Mouse (Mus musculus): ENCODE data around the gene Rbfox1. TPM values are rescaled to one million over a fixed set of nuclear protein-coding genes. Genes with fewer than 3 reads are reported as not detected.

The Rbfox1 gene
- total RNA-seq, 1 experiment from 2014 or later, result not detected

DNA sequence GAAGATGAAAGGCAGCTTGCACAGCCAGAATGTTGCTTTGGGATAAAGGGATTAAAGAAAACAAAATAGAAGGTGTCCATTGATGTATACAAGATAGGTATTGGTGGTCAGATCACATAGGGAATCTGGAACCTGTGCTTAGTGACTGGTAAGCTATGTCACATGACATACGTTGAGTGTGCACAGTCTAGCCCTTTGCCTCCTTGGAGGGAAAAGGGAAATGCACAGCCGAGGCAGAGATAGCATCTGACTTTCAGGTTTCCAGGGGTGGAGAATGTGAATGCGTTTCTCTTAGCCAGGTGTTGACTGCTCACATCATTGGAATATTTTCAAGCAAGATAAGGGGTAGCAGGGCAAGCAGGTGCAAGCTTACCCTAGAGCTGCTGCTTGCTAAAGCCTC is 1230.8 kb downstream of the Rbfox1 start:
- no peak for ATAC-seq (replicated peaks in 1 of 2; ENCODE audit: insufficient read depth in 1 of 2, low FRiP score in 2 of 2, low TSS enrichment in 1 of 2, low read depth in 1 of 2, poor library complexity in 2 of 2, severe bottlenecking in 2 of 2)

DNA sequence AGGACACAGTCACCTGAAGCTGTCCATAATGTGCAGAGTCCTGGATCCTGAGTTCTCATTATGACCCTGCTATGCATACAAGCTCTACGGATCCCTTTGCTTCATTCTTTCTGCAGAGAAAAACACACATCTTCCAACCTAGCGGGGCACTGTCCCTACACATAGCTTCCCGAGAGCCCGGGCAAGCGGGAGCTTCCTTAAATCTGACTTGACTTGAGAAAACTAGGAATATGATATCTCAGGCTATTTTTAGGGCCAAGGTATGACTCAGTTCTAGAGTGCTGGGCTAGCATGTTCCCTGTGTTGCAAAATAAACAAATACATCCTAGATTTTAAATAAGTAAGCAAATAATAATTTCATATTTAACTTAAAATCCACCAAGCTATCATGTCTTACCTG is 1244.4 kb downstream of the Rbfox1 start:
- no peak for ATAC-seq (replicated peaks in 1 of 2; ENCODE audit: insufficient read depth in 1 of 2, low FRiP score in 2 of 2, low TSS enrichment in 1 of 2, low read depth in 1 of 2, poor library complexity in 2 of 2, severe bottlenecking in 2 of 2)

DNA sequence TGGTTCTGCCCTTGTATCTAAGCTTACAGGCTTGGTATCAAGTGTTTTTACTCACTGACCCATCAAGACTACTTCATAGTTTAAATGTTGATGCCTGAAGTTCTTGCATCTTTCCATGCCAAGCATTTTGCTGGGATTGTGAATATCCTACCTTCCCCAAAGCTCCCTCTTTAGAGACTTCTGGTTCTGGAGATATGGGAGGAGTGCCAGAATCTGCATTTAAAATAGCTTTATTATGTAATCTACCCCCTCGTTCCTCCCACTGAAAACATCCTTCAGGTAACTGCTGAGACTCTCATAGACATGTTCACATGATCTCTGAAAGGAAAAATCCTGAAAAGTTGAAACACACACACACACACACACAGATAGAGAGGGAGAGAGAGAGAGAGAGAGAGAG is 1247.3 kb downstream of the Rbfox1 start:
- no peak for ATAC-seq (replicated peaks in 1 of 2; ENCODE audit: insufficient read depth in 1 of 2, low FRiP score in 2 of 2, low TSS enrichment in 1 of 2, low read depth in 1 of 2, poor library complexity in 2 of 2, severe bottlenecking in 2 of 2)

DNA sequence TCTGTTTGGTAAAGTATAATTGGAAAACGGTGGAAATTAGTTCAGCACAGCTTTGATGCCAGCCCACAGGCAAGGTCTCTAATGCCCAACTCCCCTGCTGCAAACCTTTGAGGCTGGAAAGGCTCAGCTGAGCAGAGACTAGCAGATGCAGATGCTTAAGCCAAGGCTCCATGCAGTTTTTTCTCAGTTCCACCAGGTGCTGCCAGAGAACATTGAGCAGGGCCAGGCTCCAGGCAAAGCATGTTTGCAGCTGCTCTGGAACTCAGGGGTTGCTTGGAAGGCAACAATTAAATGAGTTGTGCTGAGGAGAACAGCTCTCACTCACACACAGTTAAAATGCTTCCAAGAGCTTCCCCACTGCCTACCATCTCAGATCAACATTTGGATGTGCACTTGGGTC is 1251.8 kb downstream of the Rbfox1 start:
- ATAC-seq (replicated peaks in 1 of 2; ENCODE audit: insufficient read depth in 1 of 2, low FRiP score in 2 of 2, low TSS enrichment in 1 of 2, low read depth in 1 of 2, poor library complexity in 2 of 2, severe bottlenecking in 2 of 2), result peak; percentile 37 to 62; a peak in 1 of 4 replicates

DNA sequence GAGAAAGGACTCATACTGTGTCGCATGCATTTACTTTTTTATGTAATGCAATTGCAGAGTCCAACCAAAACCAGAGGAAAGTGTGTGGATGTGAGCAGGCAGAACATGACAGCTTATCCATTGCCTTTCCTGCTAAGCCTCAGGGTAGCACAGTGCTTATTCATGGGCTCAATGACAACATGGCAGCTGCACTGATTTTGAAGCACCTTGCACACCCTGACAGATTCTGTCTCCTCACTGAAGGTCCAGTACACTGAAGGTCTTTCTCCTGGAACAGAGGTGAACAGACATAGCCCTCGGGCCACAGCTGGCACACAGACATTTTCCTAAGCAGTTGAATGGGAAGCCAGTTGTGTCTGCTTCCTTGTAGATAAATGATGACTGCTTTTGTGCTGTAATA is 1254.3 kb downstream of the Rbfox1 start:
- no peak for ATAC-seq (replicated peaks in 1 of 2; ENCODE audit: insufficient read depth in 1 of 2, low FRiP score in 2 of 2, low TSS enrichment in 1 of 2, low read depth in 1 of 2, poor library complexity in 2 of 2, severe bottlenecking in 2 of 2)

DNA sequence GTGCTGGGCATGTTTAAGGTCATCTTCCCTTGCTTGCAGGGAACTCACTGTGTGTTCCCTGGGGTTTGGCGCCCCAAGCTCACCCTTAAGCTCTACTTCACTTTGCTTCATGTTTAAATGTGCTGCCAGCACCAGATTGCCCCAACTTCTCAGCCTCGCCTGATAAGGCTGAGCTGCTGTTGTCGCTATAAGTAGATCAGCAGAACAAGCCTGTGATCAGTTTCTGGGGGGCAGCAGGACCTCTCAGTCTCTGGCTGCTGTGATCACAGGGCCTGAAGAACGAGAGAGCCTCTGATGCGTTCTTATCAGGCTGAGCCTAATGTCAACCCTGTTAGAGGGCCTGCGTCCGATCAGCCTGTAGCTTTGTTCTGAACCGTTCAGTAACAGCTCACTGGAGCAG is 1255.8 kb downstream of the Rbfox1 start:
- no peak for ATAC-seq (replicated peaks in 1 of 2; ENCODE audit: insufficient read depth in 1 of 2, low FRiP score in 2 of 2, low TSS enrichment in 1 of 2, low read depth in 1 of 2, poor library complexity in 2 of 2, severe bottlenecking in 2 of 2)

DNA sequence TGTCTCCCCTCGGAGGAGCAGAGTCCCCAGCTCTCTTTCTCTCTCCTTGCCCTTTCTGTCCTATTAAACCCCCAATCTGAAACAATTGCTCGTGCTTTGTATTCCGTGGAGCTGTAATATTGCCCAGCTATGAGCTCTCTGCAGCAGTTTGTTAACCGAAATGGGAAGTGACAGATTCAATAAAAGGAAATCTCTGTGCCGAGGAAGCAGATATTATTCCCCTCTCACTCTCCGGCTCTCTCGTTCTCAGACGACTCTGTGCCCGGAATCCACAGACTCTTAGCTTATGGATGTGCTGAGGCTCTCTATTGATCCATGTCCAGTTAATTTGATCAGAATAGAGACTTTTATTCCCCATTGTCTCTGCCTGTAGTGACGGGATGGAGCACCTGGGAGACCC is 1260.3 kb downstream of the Rbfox1 start:
- ATAC-seq (replicated peaks in 1 of 2; ENCODE audit: insufficient read depth in 1 of 2, low FRiP score in 2 of 2, low TSS enrichment in 1 of 2, low read depth in 1 of 2, poor library complexity in 2 of 2, severe bottlenecking in 2 of 2), result no peak

DNA sequence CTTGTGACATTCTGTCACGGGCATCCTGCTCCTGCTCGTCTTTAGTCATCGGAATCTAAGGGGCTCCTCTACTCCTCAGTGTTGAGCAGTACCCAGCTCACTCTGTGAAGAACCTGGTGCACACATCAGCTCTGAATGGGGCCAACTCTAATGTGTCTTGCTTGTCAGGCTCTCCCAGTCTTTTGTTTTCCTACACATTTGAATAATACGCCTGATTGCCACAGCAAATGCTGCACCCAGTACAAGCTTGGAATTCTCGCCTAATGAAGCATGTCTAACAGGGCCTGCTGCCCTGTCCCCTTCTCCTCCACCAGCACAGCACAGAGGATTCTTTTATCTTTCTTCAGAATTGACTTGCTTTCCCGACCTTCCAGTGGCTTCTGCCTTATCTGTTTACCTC is 1261.3 kb downstream of the Rbfox1 start:
- no peak for ATAC-seq (replicated peaks in 1 of 2; ENCODE audit: insufficient read depth in 1 of 2, low FRiP score in 2 of 2, low TSS enrichment in 1 of 2, low read depth in 1 of 2, poor library complexity in 2 of 2, severe bottlenecking in 2 of 2)

DNA sequence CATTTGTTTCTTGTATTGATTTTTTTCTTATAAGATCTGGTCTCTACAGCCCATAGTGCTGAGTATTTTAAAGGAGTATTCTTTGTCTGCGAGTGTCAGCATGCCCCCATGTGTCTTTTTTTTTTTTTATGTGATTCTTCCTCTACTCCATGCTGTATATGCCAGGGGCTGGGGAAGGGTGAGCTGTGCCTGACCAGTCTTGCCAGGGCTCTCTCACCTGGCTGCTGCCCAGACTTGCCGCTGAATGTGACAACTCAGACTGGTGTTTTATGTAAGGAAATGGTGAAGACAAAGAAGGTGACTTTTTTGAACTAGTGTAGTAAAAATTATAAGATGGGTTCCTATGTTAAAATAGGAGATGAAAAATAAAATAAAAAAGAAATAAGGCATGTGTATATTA is 1262.7 kb downstream of the Rbfox1 start:
- no peak for ATAC-seq (replicated peaks in 1 of 2; ENCODE audit: insufficient read depth in 1 of 2, low FRiP score in 2 of 2, low TSS enrichment in 1 of 2, low read depth in 1 of 2, poor library complexity in 2 of 2, severe bottlenecking in 2 of 2)

DNA sequence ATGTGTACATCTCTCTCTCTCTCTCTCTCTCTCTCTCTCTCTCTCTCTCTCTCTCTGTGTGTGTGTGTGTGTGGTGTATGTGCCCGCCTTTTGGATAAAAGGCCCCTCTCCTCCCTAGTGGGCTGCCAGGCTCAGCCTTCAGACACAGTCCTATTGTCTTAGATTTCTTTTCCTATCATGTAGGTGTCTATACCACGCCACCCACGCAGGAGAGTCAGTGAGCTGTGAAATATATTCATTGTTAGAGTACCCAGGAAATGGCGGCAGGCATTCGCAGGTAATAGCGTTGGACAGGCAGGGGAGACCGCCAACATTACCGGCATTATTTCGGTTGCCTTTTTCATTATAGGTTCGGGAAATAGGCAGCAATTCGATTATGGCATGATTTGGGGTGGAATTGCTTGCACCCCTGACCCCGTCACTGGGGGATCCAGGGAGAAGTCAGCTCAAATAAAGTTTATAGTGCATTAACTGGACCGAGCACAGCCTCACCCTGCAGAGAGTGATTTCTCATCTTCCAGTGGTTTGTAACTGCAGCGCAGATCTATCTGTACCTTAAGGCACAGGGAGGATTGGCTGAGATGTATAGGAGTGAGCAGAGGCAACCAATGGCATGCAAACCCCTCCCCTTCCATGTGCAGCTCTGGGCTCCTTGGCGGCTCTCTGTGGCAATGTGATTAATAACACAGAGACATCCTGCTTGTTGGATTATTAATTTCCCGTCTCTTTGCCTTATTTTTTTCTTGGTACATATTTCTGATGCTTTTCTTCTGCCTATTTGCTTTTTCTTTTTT is 1264.1 kb downstream of the Rbfox1 start:
- no peak; a peak in 1 of 4 replicates for ATAC-seq (replicated peaks in 1 of 2; ENCODE audit: insufficient read depth in 1 of 2, low FRiP score in 2 of 2, low TSS enrichment in 1 of 2, low read depth in 1 of 2, poor library complexity in 2 of 2, severe bottlenecking in 2 of 2)

DNA sequence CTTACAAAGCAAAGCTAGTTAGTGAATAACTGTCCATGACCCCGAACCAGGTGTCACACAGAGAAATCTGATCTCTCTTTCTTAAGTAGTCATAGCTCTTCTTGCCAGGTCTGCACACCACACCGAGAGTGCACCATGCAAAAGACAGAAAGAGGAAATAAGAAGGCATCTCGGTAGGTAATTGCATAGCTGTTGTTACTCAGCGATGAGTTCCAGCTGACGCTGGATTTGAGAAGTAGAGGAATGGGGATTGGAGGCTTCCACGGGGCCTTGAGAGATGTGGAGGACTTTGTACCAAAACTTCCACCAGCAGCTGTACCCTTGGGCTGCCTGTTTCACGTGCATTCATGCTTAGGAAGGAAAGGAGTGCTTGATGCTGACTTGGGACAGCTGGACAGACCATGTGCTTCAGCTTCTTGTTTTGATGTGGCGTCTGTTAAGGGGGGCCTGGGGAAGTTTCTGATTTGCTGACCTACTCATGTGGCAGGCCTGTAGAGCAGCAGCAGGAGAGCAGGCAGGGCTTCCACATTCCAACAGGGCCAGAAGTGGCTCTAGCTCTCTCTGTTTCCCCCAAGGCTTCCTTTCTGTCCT is 1265.1 kb downstream of the Rbfox1 start:
- peak; percentile 81 to 91 for ATAC-seq (replicated peaks in 1 of 2; ENCODE audit: insufficient read depth in 1 of 2, low FRiP score in 2 of 2, low TSS enrichment in 1 of 2, low read depth in 1 of 2, poor library complexity in 2 of 2, severe bottlenecking in 2 of 2)

DNA sequence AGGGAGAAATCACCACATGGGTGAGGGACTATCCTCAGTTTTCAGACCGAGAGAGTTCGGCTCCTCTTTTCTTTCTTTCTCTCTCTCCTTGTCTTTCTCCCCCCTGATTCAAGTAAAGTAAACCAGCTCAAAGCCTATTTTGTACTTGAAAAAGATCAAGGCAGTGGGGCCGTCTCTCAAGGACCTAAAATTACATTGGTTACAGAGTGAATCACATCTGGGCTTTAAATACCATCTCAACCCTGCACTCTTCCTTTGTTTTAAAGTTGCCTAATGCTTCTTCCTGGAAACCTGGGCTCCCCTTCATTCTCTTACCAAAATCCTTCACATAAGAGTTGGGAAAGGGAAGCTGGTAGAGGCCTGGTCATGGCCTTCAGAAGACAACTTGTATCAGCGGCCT is 1267.2 kb downstream of the Rbfox1 start:
- no peak for ATAC-seq (replicated peaks in 1 of 2; ENCODE audit: insufficient read depth in 1 of 2, low FRiP score in 2 of 2, low TSS enrichment in 1 of 2, low read depth in 1 of 2, poor library complexity in 2 of 2, severe bottlenecking in 2 of 2)

DNA sequence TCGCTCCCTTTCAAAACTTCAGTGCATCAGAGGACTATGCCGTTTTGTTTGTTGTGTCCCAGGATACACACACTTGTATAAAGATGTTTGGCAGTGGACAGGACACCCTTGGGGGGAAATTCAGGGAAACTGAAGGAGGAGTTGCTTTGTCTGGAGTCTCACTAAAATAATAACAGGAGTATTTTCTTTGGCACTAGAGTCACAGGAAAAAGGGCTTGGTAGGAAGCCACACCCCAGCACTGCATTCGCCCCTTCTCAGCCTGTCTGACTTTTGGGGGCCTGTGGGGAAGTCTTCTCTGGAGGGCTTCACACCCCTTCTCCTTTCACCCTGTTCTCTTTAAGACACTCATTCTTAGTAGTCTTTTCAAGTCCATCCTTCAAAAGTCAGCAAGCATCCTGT is 1269.5 kb downstream of the Rbfox1 start:
- ATAC-seq (replicated peaks in 1 of 2; ENCODE audit: insufficient read depth in 1 of 2, low FRiP score in 2 of 2, low TSS enrichment in 1 of 2, low read depth in 1 of 2, poor library complexity in 2 of 2, severe bottlenecking in 2 of 2), result no peak

DNA sequence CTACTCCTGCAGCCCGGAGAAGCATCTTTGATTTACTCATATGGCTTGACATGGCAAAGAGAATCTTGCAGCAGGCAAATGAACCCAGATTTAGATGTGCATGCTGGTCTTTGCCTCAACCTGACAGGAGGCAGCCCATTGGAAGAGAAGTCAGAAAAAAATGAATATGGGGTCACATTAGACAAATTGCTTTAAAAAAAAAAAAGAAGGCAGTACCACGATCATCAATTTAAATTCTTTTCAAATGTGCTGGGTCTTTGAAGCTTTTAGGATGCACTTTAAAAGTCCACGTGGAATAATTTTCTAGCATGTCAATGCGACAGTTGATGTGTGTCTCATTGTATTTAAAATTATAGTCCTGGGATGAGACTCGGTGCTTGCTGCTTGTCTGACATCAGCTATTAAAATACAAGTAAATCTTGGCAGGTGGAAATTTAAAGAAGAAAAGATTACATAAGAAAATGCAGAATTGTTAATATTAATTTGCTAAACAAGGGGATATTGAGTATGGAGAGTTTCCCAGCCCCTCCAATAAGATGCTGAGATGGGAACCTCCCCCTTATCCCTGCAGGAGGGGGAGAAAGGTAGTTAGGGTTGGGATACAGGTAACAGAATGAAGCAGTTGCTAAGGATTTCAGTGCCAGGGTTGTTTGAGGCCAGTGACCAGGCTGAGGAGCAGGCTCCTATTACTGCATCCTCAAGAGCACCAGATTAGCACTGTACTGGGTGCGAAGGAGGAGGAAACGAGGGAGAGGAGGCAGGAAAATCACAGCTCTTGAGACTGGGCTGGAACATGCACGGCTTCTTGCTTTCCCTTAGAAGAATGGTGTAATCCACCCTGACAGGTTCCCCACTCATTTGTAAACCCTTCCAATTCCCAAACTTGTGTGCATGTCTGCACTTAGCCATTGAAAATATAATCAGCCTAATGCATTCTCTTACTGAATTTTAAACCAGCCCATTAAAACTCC is 1274.0 kb downstream of the Rbfox1 start:
- ATAC-seq (replicated peaks in 1 of 2; ENCODE audit: insufficient read depth in 1 of 2, low FRiP score in 2 of 2, low TSS enrichment in 1 of 2, low read depth in 1 of 2, poor library complexity in 2 of 2, severe bottlenecking in 2 of 2), result no peak

DNA sequence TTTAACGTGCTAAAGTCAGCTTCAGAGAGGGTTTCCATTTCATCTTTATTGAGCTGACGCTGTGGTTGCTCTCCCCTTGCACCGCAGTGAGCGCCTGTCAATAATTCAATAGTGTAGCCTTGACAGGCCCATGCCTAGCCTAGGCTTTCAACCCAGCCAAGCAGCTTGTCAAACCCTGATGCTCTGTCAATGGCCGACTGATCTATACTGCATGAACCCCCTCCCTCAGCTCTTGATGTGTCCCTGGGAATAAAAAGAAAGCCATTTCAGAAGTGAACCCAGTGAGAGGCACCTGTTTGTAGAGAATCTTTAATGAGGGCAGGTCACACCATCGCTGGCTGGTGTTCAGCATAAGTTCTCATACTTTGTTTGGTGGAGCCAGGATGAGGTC is 1274.7 kb downstream of the Rbfox1 start:
- ATAC-seq (replicated peaks in 1 of 2; ENCODE audit: insufficient read depth in 1 of 2, low FRiP score in 2 of 2, low TSS enrichment in 1 of 2, low read depth in 1 of 2, poor library complexity in 2 of 2, severe bottlenecking in 2 of 2), result no peak

DNA sequence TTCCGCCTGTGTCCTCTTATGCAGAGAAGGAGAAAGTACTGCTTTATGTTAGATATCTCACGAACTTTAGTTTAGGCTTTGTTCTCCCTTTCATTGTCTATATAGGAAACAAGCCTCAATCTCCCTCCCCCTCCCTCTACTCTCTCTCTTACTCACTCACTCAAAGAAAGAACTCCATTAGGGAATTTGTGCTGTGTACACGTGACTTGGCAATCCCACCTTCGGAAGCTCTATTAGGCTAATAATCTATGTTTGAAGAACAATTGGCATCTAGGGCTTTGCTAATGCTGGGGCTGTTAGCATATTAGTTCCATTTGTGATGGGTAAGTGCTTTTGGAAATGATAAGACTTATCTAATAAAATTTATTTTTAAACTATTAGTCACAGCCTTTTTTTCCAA is 1277.0 kb downstream of the Rbfox1 start:
- no peak for ATAC-seq (replicated peaks in 1 of 2; ENCODE audit: insufficient read depth in 1 of 2, low FRiP score in 2 of 2, low TSS enrichment in 1 of 2, low read depth in 1 of 2, poor library complexity in 2 of 2, severe bottlenecking in 2 of 2)

DNA sequence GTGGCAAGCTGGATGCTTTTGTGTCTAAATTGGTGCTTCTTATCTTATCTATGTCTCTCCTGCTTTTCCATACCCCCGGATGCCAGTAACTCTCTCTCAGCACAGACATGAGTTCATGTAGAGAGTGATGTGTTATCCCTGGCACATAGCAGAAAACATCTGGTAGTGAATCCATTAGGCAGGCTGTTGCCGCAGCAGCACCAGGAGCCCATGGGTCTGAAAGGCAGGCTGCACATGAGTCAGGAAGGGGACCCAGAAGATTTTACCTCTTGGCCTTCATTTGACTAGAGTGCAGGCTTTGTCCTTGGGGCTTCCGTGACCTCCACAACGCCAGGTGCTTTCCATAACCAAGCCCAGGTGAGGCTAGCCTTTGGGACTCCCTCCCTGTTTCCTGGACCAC is 1278.5 kb downstream of the Rbfox1 start:
- ATAC-seq (replicated peaks in 1 of 2; ENCODE audit: insufficient read depth in 1 of 2, low FRiP score in 2 of 2, low TSS enrichment in 1 of 2, low read depth in 1 of 2, poor library complexity in 2 of 2, severe bottlenecking in 2 of 2), result no peak

DNA sequence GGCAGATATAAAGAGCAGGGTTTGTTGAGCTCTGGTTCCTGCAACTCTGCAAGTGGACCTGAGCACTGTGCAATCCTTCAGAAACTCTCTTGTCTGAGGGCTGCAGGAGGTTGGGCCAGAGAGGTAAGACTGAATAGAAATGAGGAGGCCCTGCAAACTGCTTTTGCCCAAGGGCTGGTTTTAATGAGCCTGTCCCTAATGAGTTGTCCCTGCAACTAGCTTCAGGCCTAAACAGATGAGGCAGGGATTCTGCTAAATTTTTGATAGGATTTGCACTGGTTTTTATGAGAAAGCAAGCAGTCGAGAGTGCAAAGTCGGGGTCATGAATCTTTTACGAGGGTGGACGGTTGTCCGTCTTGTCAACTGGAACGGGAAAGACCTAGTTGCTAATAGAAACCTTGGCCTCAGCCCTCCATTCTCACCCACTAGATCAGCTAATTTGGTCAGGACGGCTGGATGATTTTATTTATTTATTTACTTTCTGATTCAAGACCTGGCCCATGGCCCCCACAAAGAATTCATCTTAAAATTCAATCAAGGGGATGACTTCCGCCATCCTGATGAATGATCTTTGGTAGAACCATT is 1279.1 kb downstream of the Rbfox1 start:
- no peak for ATAC-seq (replicated peaks in 1 of 2; ENCODE audit: insufficient read depth in 1 of 2, low FRiP score in 2 of 2, low TSS enrichment in 1 of 2, low read depth in 1 of 2, poor library complexity in 2 of 2, severe bottlenecking in 2 of 2)

All from hematopoietic stem cell, adult 5-6 weeks (primary cell).